Mouse (Mus musculus) adipocyte (in vitro differentiated cells): ENCODE measurements around the gene Akirin2.
A peak's percentile ranks its signal among the peaks of the same experiment; 100 is the strongest.

Source experiments
- DNase-seq: peaks from one replicate; pipeline ENCODE4 v3.0.0-alpha.2; 2016; ENCODE audit warnings: low spot score

Akirin2 gene

DNA sequence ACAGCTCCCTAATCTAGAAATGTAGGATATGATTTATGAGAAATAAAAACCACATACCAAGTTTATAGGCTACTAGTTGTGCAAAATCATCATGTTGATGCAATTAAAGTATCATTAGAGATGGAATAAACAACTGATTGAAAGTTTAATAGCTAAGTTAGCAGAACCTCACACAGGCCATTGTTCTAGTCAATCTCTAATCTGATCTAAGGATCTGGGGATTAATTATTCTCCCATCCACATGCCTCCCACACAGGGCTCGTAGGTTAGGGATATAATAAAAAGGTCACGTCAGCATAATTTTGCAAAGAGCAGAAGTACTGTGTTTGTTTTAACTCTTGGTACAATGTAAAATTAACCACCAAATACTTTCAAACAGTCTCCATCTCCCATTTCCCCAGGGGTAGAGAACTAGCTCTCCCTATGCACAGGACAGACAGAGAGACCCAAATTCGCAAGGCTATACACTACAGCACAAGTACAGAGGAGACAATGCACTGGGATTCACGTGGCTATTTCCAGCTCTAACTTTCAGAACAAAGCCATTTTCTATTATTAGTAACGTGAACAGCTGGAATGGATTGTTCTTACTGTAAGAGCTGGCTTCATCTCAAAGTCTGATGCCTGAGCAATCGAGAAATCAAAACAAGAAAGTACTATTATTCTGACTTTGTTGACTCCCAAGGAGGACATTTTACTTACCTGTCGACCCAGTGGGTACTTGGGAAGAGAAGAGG lies 34.3 kb downstream of the Akirin2 start:
- DNase-seq, result no peak

DNA sequence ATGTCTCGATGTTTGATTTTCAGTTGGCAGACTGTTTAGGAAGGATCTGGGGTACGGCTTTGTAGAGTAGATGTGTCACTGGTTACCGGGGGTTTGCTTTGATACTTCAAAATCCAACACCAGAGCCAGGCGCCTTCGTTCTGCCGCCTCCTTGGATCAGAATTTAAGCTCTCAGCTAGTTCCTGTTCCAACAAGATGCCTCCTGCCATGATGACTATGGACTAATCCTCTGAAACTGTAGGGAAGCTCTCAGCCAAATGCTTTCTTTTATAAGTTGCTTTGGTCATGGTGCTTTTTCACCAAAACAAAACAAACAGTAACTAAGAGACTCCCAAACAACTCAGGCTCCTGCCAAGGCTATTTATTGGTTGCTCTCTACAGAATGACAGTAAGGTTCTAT lies 52.4 kb downstream of the Akirin2 start:
- no peak for DNase-seq

DNA sequence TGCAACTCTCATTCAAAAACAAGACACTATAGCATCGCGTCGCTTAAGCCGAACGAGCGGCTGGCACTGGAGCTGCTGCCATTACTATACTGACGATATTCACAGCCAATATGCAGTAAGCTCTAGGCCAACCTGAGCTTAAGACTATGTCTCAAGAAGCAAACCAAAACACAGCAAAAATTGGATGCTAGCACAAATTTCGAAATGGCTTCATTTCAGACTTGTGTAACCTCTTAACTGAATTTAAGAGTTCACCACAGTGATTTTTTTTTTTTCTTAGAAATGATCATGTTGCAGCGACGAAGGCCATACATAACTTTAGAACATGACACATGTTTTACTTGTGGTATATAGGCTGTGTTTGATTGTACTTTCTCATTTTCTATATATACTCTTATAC lies 55.9 kb downstream of the Akirin2 start:
- peak; percentile 74 for DNase-seq

DNA sequence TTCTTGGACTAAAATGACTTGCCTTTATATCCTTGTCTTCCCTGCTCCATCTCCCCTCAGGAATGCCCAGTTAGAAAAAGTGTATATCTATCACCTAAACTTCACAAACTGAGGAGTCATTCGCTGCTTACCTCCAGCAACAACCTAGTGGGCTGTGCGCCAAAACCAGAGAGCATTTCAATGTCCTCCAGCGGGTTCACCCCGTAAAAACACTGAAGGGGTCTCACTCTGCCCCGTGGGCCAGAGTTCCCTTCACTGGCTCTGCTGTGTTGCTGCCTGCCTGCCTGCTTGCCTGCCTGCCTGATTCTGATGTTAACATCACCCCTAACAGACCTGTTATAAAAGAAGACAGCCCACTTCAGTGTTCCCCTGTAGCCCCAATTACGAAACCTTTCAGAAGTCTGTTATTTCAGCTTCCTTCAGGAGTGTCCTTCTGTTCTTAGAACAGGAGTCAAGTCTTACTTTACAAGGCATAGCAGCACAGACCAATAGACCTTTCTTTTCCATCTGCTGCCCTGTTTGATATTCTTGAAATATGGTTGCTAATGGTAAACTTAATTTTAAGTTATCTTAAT lies 62.9 kb downstream of the Akirin2 start:
- peak; percentile 34 for DNase-seq

DNA sequence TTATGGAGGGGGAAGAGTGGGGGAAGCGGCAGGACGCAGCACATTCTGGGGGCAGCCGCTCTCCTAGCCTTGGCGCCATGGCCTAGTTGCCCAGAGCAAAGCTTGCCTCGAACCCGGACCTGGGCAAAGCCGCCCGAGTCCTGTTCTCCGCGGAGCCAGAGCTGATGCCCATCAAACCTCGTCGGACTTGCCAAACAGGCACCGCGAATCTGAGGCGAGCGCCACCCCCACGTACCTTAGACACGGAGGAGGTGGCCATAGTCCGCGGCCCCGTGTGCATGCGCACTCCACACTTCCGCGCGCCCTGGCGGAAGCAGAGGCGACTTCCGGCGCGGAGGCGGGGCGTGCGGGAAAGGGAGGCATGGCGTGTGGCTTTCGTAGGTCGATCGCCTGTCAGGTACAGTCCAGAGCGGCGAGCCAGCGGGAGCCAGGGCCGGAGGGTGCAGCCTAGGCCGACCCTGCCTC lies 63.9 kb downstream of the Akirin2 start, which contains the start of the genes Orc3 and Rars2:
Gene Orc3 (minus strand): TSS at position 315 of the 465 bp plus-strand sequence.
Gene Rars2 (plus strand): TSS at position 328 of the 465 bp plus-strand sequence.
- DNase-seq, result peak; percentile 89

DNA sequence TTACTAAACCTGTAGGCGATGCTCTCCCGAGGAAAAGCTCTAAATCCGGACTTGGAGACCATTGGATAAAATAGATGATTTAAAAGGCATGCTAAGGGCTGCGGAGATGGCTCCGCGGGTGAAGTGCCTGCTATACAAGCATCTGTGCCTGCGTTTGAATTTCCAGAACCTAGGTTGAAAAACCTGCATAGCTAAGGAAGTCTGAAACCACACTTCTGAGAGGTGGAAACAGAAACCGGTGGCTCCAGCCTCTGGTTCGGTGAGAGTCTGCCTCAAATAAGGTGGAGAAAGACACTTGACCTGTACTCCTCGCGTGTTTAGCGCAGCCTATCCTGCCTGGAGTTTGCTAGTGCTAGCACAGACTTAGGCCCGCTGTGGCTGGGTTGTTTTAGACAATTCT lies 64.6 kb downstream of the Akirin2 start:
- peak; percentile 36 for DNase-seq

DNA sequence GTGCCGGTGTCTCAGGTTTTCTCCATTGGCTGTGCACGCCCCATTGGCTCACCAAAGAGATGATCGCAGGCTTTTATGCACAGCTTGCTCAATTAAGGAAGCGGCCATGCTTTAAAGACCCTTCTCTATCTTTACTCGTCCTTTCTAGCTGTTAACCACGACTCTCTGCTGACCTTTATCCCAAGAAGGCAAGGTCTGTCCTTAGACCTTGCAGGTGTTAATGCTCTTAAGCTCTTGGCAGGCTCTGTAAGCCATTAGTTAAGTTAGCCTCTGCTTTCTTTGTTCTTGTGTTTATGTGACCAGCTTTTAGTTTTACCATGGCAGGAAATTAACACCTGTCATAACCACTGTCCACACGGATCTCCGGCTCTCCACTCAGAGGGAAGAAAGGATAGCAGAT lies 65.4 kb downstream of the Akirin2 start:
- no peak for DNase-seq
